Mouse (Mus musculus) myocyte (in vitro differentiated cells): ENCODE results near the gene Zfp976. TPM values are rescaled to one million over a fixed set of nuclear protein-coding genes. Genes with fewer than 3 reads are reported as not detected.
"Not testable (repeated sequence)": the region's sequence is repeated elsewhere in the genome, so short reads cannot be mapped to it uniquely, and the experiment has no call there.

ENCODE experiments used
- H3K27me3 ChIP-seq: one replicate; pipeline ENCODE4 v1.6.1; 2011; ENCODE audit not compliant: control insufficient read depth, insufficient read depth, insufficient read length
- H3K36me3 ChIP-seq: one replicate; pipeline ENCODE4 v1.6.1; 2011; ENCODE audit not compliant: control insufficient read depth, insufficient read depth
- H3K4me2 ChIP-seq: one replicate; pipeline ENCODE4 v1.6.1; 2011; ENCODE audit warnings: low read depth, control low read depth
- H3K4me3 ChIP-seq: one replicate; pipeline ENCODE4 v1.5.1; 2011; ENCODE audit warnings: mild to moderate bottlenecking, control low read depth, moderate library complexity
- H3K79me2 ChIP-seq: one replicate; pipeline ENCODE4 v1.6.1; 2011; ENCODE audit not compliant: control insufficient read depth, insufficient read depth
- H3ac ChIP-seq: one replicate; pipeline ENCODE4 v1.6.1; 2011; ENCODE audit not compliant: control insufficient read depth, insufficient read length
- polyA plus RNA-seq: library from polyadenylated mRNA; unstranded; fragments of >200 nt; fragmentation: generic; extraction: Trizol; gene quantifications from one replicate; pipeline ENCODE4 v1.2.1, GENCODE M21; 2012; ENCODE audit warnings: missing spikeins

Gene Zfp976
- 0.18 TPM for polyA plus RNA-seq

DNA sequence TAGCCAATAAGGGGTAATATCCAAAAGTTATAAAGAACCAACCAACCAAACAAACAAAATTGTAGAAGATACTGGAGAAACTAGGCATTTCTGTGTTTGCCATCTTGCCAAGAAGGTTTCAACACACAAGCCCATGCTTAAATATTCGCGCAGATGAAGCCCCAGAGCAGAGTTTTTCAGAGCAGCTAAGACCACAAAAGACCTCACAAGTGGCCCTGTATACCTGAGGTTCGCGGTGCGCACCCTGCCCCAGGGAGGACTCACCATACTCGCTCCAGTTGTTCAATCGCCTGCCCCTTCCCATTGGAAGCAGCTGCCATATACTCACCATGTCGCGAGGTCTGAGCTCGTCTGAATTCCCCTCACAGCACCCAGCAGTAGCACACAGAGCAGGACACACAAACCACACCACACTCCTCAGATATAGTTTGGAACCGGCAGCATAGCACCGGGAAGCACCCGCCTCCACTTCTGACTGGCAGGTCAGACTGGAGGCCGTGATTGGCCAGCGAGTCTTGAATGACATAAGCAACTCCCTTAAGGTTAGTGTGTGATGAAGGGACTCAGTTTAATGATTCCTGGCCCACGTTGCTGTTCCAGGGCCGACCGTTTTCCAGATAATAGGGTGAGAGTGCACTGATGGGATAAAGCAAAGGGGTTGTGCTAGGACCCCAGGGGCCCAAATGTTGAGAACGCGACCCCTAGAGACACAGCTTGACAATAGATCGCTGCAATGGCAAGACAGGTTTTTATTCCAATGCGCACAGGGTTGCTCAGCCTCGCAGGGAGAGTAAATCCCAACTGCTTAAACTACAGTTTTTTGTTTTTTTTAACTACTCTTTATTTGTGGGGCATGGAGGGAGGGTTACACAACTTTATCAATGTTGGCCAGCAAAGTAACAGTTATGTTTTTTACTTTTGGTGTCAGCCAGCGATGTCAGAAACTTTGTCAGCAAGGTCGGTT, at the start of gene Zfp976:
Gene Zfp976, minus strand, starts transcription at position 437 of the 964 bp plus-strand sequence.
- not testable (repeated sequence) for H3K36me3 ChIP-seq, H3ac ChIP-seq, H3K79me2 ChIP-seq, H3K27me3 ChIP-seq
- peak within 1 kb of the TSS; percentile 25 for H3K4me3 ChIP-seq
- H3K4me2 ChIP-seq, result peak within 1 kb of the TSS; percentile 76

DNA sequence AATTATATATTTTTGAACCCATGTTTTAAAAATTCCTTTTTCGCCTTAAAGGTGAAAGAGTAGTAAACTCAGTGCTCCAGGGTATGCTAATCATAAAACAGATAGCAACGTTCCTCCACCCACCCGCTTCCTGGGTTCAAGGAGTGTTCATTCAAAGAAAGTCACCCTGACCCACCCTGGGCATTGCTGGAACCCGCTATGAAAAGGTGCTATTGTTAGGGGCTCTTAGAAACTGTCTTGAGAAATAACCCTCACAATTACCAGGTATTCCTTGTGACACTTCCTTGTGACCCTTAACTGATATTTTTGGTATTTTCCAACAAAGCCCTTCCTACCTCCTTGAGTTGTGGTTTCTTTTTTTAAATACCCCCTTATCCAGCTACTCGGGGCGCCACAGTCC, 37.7 kb upstream of the Zfp976 start:
- not testable (repeated sequence) for H3K36me3 ChIP-seq, H3K4me3 ChIP-seq, H3K27me3 ChIP-seq, H3ac ChIP-seq, H3K79me2 ChIP-seq, H3K4me2 ChIP-seq

DNA sequence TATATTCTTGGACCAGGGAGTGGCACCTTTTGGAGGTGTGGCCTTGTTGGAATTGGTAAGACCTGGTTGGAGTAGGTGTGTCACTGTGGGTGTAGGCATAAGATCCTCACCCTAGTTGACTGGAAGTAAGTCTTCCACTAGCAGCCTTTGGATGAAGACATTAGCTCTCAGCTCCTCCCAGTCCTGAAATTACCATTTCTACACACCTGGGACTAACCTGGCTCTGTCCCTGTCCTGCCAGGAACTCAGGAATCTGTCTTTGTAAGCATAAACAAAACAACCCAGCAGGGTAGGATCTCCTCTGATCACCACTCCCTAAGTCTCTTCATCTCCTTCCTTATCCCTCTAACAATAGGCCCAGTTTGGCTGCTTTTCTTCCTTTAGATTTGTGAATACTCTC, 37.3 kb upstream of the Zfp976 start:
- not testable (repeated sequence) for H3ac ChIP-seq, H3K79me2 ChIP-seq, H3K27me3 ChIP-seq, H3K4me3 ChIP-seq, H3K36me3 ChIP-seq, H3K4me2 ChIP-seq

DNA sequence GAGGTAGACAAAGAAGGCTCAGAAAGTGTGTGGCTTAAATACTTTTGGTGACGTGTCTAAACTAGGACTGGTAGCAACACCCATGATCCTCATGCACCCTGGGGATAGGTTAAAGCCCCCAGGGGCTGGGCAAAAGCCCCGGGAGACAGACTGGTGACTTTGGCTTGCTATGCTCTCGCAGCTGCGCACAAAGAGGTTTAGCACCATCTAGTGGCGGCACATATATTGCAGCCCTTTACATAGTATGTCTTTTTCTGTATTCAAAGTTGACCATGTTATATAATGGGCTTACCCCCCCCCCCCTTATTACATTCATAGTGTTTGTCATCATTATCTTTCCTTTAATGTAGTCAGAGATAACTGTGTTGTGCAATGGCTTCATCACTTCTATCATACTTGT, 17.8 kb upstream of the Zfp976 start:
- H3K4me2 ChIP-seq, H3K36me3 ChIP-seq, H3K27me3 ChIP-seq, H3K79me2 ChIP-seq, H3K4me3 ChIP-seq, H3ac ChIP-seq: not testable (repeated sequence)

DNA sequence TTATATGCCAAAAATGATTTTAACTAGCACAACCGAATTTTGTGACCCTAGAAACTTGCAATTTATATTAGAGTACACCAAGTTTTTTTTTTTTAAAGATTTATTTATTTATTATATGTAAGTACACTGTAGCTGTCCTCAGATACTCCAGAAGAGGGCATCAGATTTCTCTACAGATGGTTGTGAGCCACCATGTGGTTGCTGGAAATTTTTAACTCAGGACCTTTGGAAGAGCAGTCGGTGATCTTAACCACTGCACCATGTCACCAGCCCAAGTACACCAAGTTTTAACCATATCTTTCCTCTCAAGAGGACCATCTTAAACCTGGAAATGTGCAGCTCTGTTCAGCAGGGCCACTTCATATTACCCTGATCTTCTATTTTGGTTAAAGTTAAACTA, 12.8 kb upstream of the Zfp976 start:
- H3K4me2 ChIP-seq, H3K36me3 ChIP-seq, H3ac ChIP-seq, H3K27me3 ChIP-seq, H3K4me3 ChIP-seq, H3K79me2 ChIP-seq: not testable (repeated sequence)

DNA sequence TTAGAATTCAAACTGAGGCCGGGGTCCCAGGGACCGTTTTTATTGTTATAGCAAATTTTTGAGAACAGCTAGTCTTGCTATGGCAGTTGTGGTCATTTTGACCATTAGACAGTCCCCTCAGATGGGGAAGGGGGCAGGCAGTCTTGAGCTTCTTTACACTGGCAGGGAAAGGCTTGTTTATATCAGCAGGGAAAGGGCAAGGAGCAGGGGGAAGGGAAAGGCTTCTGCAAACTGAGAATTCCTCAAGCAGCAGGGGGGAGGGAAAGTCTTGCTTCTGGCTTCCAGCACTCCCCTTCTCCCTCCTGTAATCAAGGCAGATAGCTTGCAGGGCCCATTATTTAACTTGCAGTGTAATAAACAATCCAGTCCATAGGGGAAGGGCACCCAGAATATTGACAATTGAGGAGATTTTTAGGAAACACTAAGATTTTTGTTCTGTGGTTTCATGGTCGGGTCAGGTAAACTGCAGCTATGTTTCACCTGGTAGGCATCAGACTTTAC, 782 bp upstream of the Zfp976 start:
- not testable (repeated sequence) for H3ac ChIP-seq
- peak overlapping the region; percentile 76 for H3K4me2 ChIP-seq
- H3K4me3 ChIP-seq, result peak overlapping the region; percentile 25

DNA sequence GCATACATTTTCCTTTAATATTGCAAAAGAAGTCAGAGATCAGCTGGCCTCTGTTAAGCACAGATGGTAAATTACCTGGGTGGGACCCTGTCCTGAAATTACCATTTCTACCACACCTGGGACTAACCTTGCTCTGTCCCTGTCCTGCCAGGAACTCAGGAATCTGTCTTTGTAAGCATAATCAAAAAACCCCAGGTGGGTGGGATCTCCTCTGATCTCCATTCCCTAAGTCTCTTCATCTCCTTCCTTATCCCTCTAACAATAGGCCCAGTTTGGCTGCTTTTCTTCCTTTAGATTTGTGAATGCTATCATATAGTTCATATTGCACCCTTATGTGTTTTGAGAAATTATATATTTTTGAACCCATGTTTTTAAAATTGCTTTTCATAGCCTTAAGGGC, 11.4 kb downstream of the Zfp976 start:
- not testable (repeated sequence) for H3K4me3 ChIP-seq, H3K27me3 ChIP-seq, H3K4me2 ChIP-seq, H3K36me3 ChIP-seq, H3ac ChIP-seq, H3K79me2 ChIP-seq

More for the DNA sequence above, 782 bp upstream of the Zfp976 start:
- H3K27me3 ChIP-seq, H3K36me3 ChIP-seq, H3K79me2 ChIP-seq: not testable (repeated sequence)

DNA sequence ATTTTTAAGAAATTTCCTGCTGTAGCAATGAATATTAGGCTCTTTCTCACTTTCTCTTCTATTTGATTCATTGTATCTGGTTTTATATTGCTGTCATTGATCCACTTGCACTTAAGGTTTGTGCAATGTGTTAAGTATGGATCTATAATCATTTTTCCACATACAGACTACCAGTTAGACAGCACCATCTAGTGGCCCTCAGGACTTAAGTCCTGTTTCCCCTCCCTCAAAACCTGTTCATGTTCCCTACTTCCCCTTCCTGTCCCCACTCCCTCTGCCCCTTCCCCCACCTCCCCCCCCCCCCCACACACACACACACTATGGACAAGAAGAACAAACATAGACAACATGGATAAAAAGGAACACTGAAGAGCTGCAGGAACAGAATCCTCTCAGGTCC, 46.7 kb downstream of the Zfp976 start:
- not testable (repeated sequence) for H3K27me3 ChIP-seq, H3K79me2 ChIP-seq, H3K36me3 ChIP-seq, H3K4me2 ChIP-seq, H3K4me3 ChIP-seq, H3ac ChIP-seq

DNA sequence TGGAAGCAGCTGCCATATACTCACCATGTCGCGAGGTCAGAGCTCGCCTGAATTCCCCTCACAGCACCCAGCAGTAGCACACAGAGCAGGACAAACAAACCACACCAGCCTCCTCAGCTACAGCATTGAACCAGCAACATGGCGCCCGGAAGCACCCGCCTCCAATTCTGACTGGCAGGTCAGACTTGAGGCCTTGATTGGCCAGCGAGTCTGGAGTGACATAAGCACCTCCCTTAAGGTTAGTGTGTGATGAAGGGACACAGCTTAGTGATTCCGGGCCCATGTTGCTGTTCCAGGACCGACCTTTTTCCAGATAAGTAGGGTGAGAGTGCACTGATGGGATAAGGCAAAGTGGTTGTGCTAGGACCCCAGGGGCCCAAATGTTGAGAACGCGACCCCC, 50.0 kb downstream of the Zfp976 start, which contains the start of gene Zfp977:
Gene Zfp977, minus strand, starts transcription at position 135 of the 400 bp plus-strand sequence.
- H3ac ChIP-seq, H3K4me3 ChIP-seq, H3K4me2 ChIP-seq, H3K36me3 ChIP-seq, H3K79me2 ChIP-seq, H3K27me3 ChIP-seq: not testable (repeated sequence)

DNA sequence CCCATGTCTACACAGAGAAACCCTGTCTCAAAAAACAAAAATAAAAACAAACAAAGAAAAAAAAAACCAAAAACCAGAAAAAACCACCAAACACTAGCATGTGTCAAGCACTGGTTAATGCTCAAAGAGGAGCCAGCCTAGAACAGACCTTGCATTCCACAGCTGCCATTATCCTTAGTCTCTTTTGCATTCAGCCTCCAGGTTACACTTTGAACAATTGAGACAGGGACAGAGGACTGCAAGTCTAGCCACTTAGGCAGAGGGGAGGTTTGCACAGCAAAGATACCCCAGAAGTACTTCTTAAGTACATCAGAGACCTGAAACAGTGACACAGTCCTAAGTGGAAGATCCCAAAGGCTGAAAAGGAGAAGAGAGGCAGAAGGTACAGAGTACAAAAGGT, 51.1 kb downstream of the Zfp976 start:
- not testable (repeated sequence) for H3K36me3 ChIP-seq, H3K27me3 ChIP-seq, H3ac ChIP-seq, H3K4me2 ChIP-seq, H3K79me2 ChIP-seq, H3K4me3 ChIP-seq
